ENCODE assay signal across 8 mouse cellular contexts in the genomic region with DNA sequence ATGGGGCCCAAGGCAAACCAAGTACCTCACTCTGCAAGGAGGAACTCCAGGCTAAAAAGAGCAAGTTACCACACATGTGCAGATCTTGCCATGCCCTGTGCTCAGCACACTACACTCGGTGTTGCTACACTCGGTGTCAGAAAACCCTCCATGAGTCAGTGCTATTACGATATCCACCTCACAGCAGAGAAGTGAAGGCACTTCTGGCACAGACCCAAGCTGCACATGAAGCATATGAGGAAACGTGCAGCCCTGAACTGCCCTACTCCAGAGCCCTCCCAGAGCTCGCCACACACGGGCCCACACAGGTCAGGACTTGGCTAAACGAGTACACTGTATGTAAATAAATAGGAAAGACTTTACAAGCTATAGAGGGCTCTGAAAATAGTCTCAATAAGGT.
DNase-seq lines count a peak whose midpoint lies in the region; ATAC-seq and TF ChIP-seq lines count a peak whose summit lies in the region.

No protein-coding gene starts in this region.

- peak overlapping the region; percentile 20 for H3K27ac ChIP-seq in kidney, adult 2 months (ENCODE audit: insufficient read depth, low read depth, low read length)
- peak overlapping the region; percentile 21; the same call in 1 of the 2 replicates for H3K27ac ChIP-seq in intestine, embryonic 16.5 days (ENCODE audit: low read length)
- H3K27ac ChIP-seq in forebrain, embryonic 12.5 days: no peak overlapping the region
- H3K27ac ChIP-seq in cerebellum, adult 2 months (ENCODE audit: insufficient read depth, low read length): no peak overlapping the region

- no peak for TF ChIP-seq CTCF in kidney, adult 2 months (conservative IDR thresholded peaks at IDR 0.05; ENCODE audit: insufficient read depth, insufficient read length, low read depth, low read length)
- no peak for TF ChIP-seq CTCF in cerebellum, adult 2 months (IDR thresholded peaks at IDR 0.05; ENCODE audit: borderline replicate concordance, insufficient read depth, low read depth, low read length)

- H3K36me3 ChIP-seq in kidney, adult 2 months (ENCODE audit: control insufficient read depth, insufficient read depth, low read length): no peaks in the 10 kb centered on the region
- H3K36me3 ChIP-seq in intestine, embryonic 16.5 days (ENCODE audit: control insufficient read depth, insufficient read depth, low read length): no peaks in the 10 kb centered on the region
- peaks cover 9% of the 10 kb centered on the region for H3K36me3 ChIP-seq in megakaryocyte, embryonic 14.5 days (replicated peaks; ENCODE audit: low read length)
- no peaks in the 10 kb centered on the region for H3K36me3 ChIP-seq in forebrain, embryonic 12.5 days (replicated peaks)

- TF ChIP-seq POLR2A in kidney, adult 2 months (IDR thresholded peaks at IDR 0.05; ENCODE audit: low read depth, low read length): no peak
- TF ChIP-seq POLR2A in cerebellum, adult 2 months (IDR thresholded peaks at IDR 0.05; ENCODE audit: borderline replicate concordance, insufficient read depth, low read length): no peak

- 22% methylated on average over 7 of the region's 7 CpGs for WGBS in kidney, adult 2 months
- 37% methylated on average over 7 of the region's 7 CpGs for WGBS in intestine, embryonic 16.5 days
- WGBS in forebrain, embryonic 12.5 days: 85% methylated on average over 7 of the region's 7 CpGs
- 51% methylated on average over 7 of the region's 7 CpGs for WGBS in cerebellum, adult 2 months

- H3K9ac ChIP-seq in intestine, embryonic 16.5 days (ENCODE audit: low read depth, low read length): no peak overlapping the region
- H3K9ac ChIP-seq in forebrain, embryonic 12.5 days: no peak overlapping the region

- peaks cover 41% of the 10 kb centered on the region for H3K4me1 ChIP-seq in kidney, adult 2 months (ENCODE audit: control insufficient read depth, insufficient read depth, low read length)
- peaks cover 15% of the 10 kb centered on the region for H3K4me1 ChIP-seq in intestine, embryonic 16.5 days (ENCODE audit: control insufficient read depth, insufficient read depth, low read length)
- peaks cover 96% of the 10 kb centered on the region for H3K4me1 ChIP-seq in megakaryocyte, embryonic 14.5 days
- 0 out of 2 replicates have a peak, but pooled peaks cover under 1% of the 10 kb centered on the region for H3K4me1 ChIP-seq in forebrain, embryonic 12.5 days
- peaks cover 13% of the 10 kb centered on the region for H3K4me1 ChIP-seq in cerebellum, adult 2 months (ENCODE audit: control insufficient read depth, insufficient read depth, low read length)

- H3K9me3 ChIP-seq in intestine, embryonic 16.5 days (ENCODE audit: control insufficient read depth, low read length): no peaks in the 10 kb centered on the region
- no peaks in the 10 kb centered on the region for H3K9me3 ChIP-seq in megakaryocyte, embryonic 14.5 days
- H3K9me3 ChIP-seq in forebrain, embryonic 12.5 days: no peaks in the 10 kb centered on the region

- H3K27me3 ChIP-seq in kidney, adult 2 months (replicated peaks; ENCODE audit: control insufficient read depth, insufficient read depth, low read length): no peaks in the 10 kb centered on the region
- H3K27me3 ChIP-seq in intestine, embryonic 16.5 days (replicated peaks; ENCODE audit: control insufficient read depth, insufficient read depth, low read length): no peaks in the 10 kb centered on the region
- H3K27me3 ChIP-seq in megakaryocyte, embryonic 14.5 days (replicated peaks): no peaks in the 10 kb centered on the region
- no peaks in the 10 kb centered on the region for H3K27me3 ChIP-seq in forebrain, embryonic 12.5 days
- H3K27me3 ChIP-seq in cerebellum, adult 2 months (ENCODE audit: control insufficient read depth, insufficient read depth, low read length): no peaks in the 10 kb centered on the region

- ATAC-seq in intestine, embryonic 16.5 days: peak; percentile 72
- ATAC-seq in forebrain, embryonic 12.5 days (ENCODE audit: low FRiP score): no peak

- H3K4me3 ChIP-seq in kidney, adult 2 months (ENCODE audit: insufficient read depth, low read depth, low read length): no peak overlapping the region
- no peak overlapping the region for H3K4me3 ChIP-seq in intestine, embryonic 16.5 days (ENCODE audit: low read length)
- H3K4me3 ChIP-seq in megakaryocyte, embryonic 14.5 days (replicated peaks): peak overlapping the region; percentile 79
- no peak overlapping the region for H3K4me3 ChIP-seq in forebrain, embryonic 12.5 days (replicated peaks)
- no peak overlapping the region for H3K4me3 ChIP-seq in cerebellum, adult 2 months (replicated peaks; ENCODE audit: insufficient read depth, low read depth, low read length)

- H3K4me2 ChIP-seq in intestine, embryonic 16.5 days (ENCODE audit: low read depth, low read length): no peak overlapping the region
- no peak overlapping the region for H3K4me2 ChIP-seq in forebrain, embryonic 12.5 days

- DNase-seq in kidney, adult 2 months: peak; percentile 39
- no peak for DNase-seq in kidney, postnatal 14 days
- DNase-seq in adipocyte (ENCODE audit: low spot score): peak; percentile 83
- no peak for DNase-seq in thymus, postnatal 4 days
- no peak for DNase-seq in cerebellum, adult 2 months

Comparison
In these comparisons a context has a peak if more than half of its experiments do, and no peak if none do; other contexts are left out.
1. DNase-seq: peak in kidney, adult 2 months (single experiment) and adipocyte (single experiment); none in kidney, postnatal 14 days (single experiment), thymus, postnatal 4 days (single experiment) and cerebellum, adult 2 months (0 of 2).
2. H3K27ac ChIP-seq: peak in kidney, adult 2 months (single experiment) and intestine, embryonic 16.5 days (single experiment); none in forebrain, embryonic 12.5 days (single experiment) and cerebellum, adult 2 months (single experiment).